Mouse (Mus musculus): ENCODE data around the gene Ccdc97.

The Ccdc97 gene

GRCm38 (mm10) chr7:25719761-25720610 lies 1.1 kb upstream of the Ccdc97 start:
- peak; percentile 84 for DNase-seq

- DNase-seq: no peak
Observed at GRCm38 (mm10) chr7:25717478-25717877, 1.4 kb downstream of the Ccdc97 start.

- no peak for DNase-seq
Observed at GRCm38 (mm10) chr7:25715731-25716271, 3.1 kb downstream of the Ccdc97 start.

GRCm38 (mm10) chr7:25714581-25714980 lies 4.3 kb downstream of the Ccdc97 start:
- no peak for DNase-seq

- DNase-seq: no peak
Observed at GRCm38 (mm10) chr7:25712801-25713200, 6.1 kb downstream of the Ccdc97 start.

- no peak for DNase-seq
Observed at GRCm38 (mm10) chr7:25711731-25712197, 7.1 kb downstream of the Ccdc97 start.

GRCm38 (mm10) chr7:25711165-25711564 lies 7.7 kb downstream of the Ccdc97 start:
- DNase-seq: no peak

GRCm38 (mm10) chr7:25710519-25711130 lies 8.3 kb downstream of the Ccdc97 start:
- DNase-seq: peak; percentile 37

GRCm38 (mm10) chr7:25709961-25710360 lies 8.9 kb downstream of the Ccdc97 start:
- DNase-seq: peak; percentile 26

- peak; percentile 75 for DNase-seq
Observed at GRCm38 (mm10) chr7:25707581-25708292, 11.2 kb downstream of the Ccdc97 start.

- DNase-seq: no peak
Observed at GRCm38 (mm10) chr7:25706578-25707170, 12.2 kb downstream of the Ccdc97 start.

GRCm38 (mm10) chr7:25705801-25706251 lies 13.1 kb downstream of the Ccdc97 start:
- DNase-seq: peak; percentile 62

- DNase-seq: no peak
Observed at GRCm38 (mm10) chr7:25704716-25705364, 14.0 kb downstream of the Ccdc97 start.

- no peak for DNase-seq
Observed at GRCm38 (mm10) chr7:25703793-25704494, 14.9 kb downstream of the Ccdc97 start.

- no peak for DNase-seq
Observed at GRCm38 (mm10) chr7:25702350-25702749, 16.5 kb downstream of the Ccdc97 start.

GRCm38 (mm10) chr7:25700732-25701131 lies 18.2 kb downstream of the Ccdc97 start:
- no peak for DNase-seq

GRCm38 (mm10) chr7:25699851-25700250 lies 19.0 kb downstream of the Ccdc97 start:
- no peak for DNase-seq

- no peak for DNase-seq
Observed at GRCm38 (mm10) chr7:25694104-25694503, 24.8 kb downstream of the Ccdc97 start.

- DNase-seq: no peak
Observed at GRCm38 (mm10) chr7:25690051-25690450, 28.8 kb downstream of the Ccdc97 start.

GRCm38 (mm10) chr7:25689603-25690021 lies 29.3 kb downstream of the Ccdc97 start:
- DNase-seq: no peak

All from kidney, postnatal 14 days (tissue).